Mouse (Mus musculus) heart, embryonic 14.5 days (tissue): ENCODE results near the gene Rubcnl. TPM values are rescaled to one million over a fixed set of nuclear protein-coding genes. Genes with fewer than 3 reads are reported as not detected.

ENCODE experiments used
- ATAC-seq: fragments of 200-750 bp; cut with Nextera tagmentation; 2 replicates; pipeline ENCODE4 v1.8.0; 2017; ENCODE audit warnings: low read depth, moderate TSS enrichment; ENCODE audit not compliant: insufficient number of reproducible peaks, insufficient read depth, low FRiP score
- H3K27ac ChIP-seq, 2 experiments: fragments of 200-500 bp in 1 of 2; fragments of 300-500 bp in 1 of 2; sonication (generic) in 1 of 2; replicated peaks in 1 of 2; 2 replicates each; pipeline ENCODE4 v1.5.1; 2012 to 2014; ENCODE audit warnings: low read depth in 2 of 2, low read length in 2 of 2, control low read depth in 1 of 2, mild to moderate bottlenecking in 1 of 2, mixed read lengths in 1 of 2; ENCODE audit not compliant: control insufficient read depth in 1 of 2, insufficient read depth in 1 of 2
- H3K27me3 ChIP-seq: fragments of 300-500 bp; sonication (generic); 2 replicates; pipeline ENCODE4 v1.6.1; 2014; ENCODE audit warnings: mild to moderate bottlenecking, low read length, control low read depth; ENCODE audit not compliant: control insufficient read depth, insufficient read depth
- H3K36me3 ChIP-seq: fragments of 300-500 bp; sonication (generic); 2 replicates; pipeline ENCODE4 v1.6.1; 2014; ENCODE audit warnings: mild to moderate bottlenecking, control low read depth, low read length, mixed read lengths; ENCODE audit not compliant: control insufficient read depth, insufficient read depth
- H3K4me1 ChIP-seq, 2 experiments: fragments of 200-500 bp in 1 of 2; fragments of 300-500 bp in 1 of 2; sonication (generic) in 1 of 2; 2 replicates each; pipeline ENCODE4 v1.6.1; 2012 to 2014; ENCODE audit warnings: low read length in 2 of 2, control low read depth in 1 of 2, mixed read lengths in 1 of 2; ENCODE audit not compliant: control insufficient read depth in 2 of 2, insufficient read depth in 2 of 2
- H3K4me2 ChIP-seq: fragments of 300-500 bp; sonication (generic); 2 replicates; pipeline ENCODE4 v1.6.1; 2014; ENCODE audit warnings: mild to moderate bottlenecking, low read length
- H3K4me3 ChIP-seq, 2 experiments: fragments of 200-500 bp in 1 of 2; fragments of 300-500 bp in 1 of 2; sonication (generic) in 1 of 2; 2 replicates each; pipeline ENCODE4 v1.5.1; 2012 to 2014; ENCODE audit warnings: low read length in 2 of 2, mild to moderate bottlenecking in 2 of 2, control low read depth in 1 of 2, low read depth in 1 of 2, moderate library complexity in 1 of 2; ENCODE audit not compliant: control insufficient read depth in 1 of 2, insufficient read depth in 1 of 2
- H3K9ac ChIP-seq: fragments of 300-500 bp; sonication (generic); 2 replicates; pipeline ENCODE4 v1.6.1; 2014; ENCODE audit warnings: mild to moderate bottlenecking, low read length
- H3K9me3 ChIP-seq: fragments of 300-500 bp; sonication (generic); 2 replicates; pipeline ENCODE4 v1.6.1; 2016; ENCODE audit warnings: low read length, control low read depth; ENCODE audit not compliant: control insufficient read depth
- WGBS: fragments of 180-500 bp; shearing (Covaris S2); extraction: QIAGEN DNeasy Blood & Tissue Kit; methylation state at CpG from one replicate; pipeline ENCODE4 v1.1.7; 2014; 5-methylcytosine and 5-hydroxymethylcytosine counted together
- polyA plus RNA-seq: library from polyadenylated mRNA; unstranded; fragments of >200 nt; fragmentation: Nextera tagmentation; extraction: Ambion mirVana; gene quantifications from 2 replicates; pipeline ENCODE4 v1.2.1, GENCODE M21; 2014

Gene Rubcnl
- polyA plus RNA-seq, 1 experiment from 2014 or later = 1.6 TPM

DNA sequence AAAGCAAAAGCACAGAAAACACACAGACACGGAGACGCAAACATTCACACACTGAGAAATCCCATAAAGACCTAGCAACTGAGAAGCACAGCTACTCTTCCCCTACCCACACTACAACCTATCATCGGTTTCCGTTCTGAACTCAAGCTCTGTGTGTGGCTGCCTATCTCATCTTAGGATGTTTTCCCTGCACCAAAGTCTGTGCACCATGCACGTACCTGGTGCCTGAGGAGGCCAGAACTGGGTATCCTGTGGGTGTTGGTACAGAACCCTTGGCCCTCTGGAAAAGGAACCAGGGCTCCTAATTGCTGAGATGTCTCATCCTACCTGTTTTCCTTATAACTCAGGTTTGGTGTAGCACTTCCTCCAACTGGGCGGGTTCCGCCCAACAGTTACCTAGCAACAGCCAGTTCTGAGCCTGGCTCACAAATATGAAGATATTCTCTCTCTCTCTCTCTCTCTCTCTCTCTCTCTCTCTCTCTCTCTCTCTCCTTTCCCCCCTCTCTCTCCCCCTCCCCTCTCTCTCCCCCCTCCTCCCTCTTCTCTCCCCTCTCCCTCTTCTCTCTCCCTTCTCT is 30.9 kb upstream of the Rubcnl start:
- Histone ChIP-seq H3K9me3 (no peaks in the 10 kb centered on the region), H3K36me3 (no peaks in the 10 kb centered on the region), H3K27ac (no peak overlapping the region), H3K4me1 (no peaks in the 10 kb centered on the region), H3K4me3 (no peak overlapping the region), H3K27me3 (no peaks in the 10 kb centered on the region), H3K9ac (no peak overlapping the region), H3K4me2 (no peak overlapping the region)
- WGBS = 70% methylated on average over 7 of the region's 7 CpGs
- ATAC-seq = no peak

- Histone ChIP-seq H3K9ac (no peak overlapping the region), H3K27me3 (no peaks in the 10 kb centered on the region), H3K9me3 (no peaks in the 10 kb centered on the region), H3K36me3 (no peaks in the 10 kb centered on the region), H3K4me1 (no peaks in the 10 kb centered on the region), H3K4me3 (no peak overlapping the region), H3K4me2 (no peak overlapping the region), H3K27ac (no peak overlapping the region)
- no peak for ATAC-seq
- 70% methylated on average over 4 of the region's 4 CpGs for WGBS
Observed at GRCm38 (mm10) chr14:74985658-74986057, 30.2 kb upstream of the Rubcnl start.

- Histone ChIP-seq H3K36me3 (no peaks in the 10 kb centered on the region), H3K9ac (no peak overlapping the region), H3K4me3 (no peak overlapping the region), H3K27ac (no peak overlapping the region), H3K27me3 (no peaks in the 10 kb centered on the region), H3K9me3 (no peaks in the 10 kb centered on the region), H3K4me1 (no peaks in the 10 kb centered on the region), H3K4me2 (no peak overlapping the region)
- 81% methylated on average over 3 of the region's 3 CpGs for WGBS
- no peak for ATAC-seq
Observed at GRCm38 (mm10) chr14:74986527-74986926, 29.3 kb upstream of the Rubcnl start.

GRCm38 (mm10) chr14:74989322-74989721 is 26.5 kb upstream of the Rubcnl start:
- H3K36me3 ChIP-seq = no peaks in the 10 kb centered on the region
- no peak overlapping the region for H3K4me2 ChIP-seq
- WGBS = 48% methylated on average over 4 of the region's 4 CpGs
- H3K9ac ChIP-seq = no peak overlapping the region
- H3K27me3 ChIP-seq = no peaks in the 10 kb centered on the region
- H3K9me3 ChIP-seq = no peaks in the 10 kb centered on the region
- no peak overlapping the region for H3K27ac ChIP-seq
- H3K4me1 ChIP-seq = no peaks in the 10 kb centered on the region
- ATAC-seq = no peak
- no peak overlapping the region for H3K4me3 ChIP-seq

- Histone ChIP-seq H3K4me3 (no peak overlapping the region), H3K4me1 (no peaks in the 10 kb centered on the region), H3K4me2 (no peak overlapping the region), H3K9me3 (no peaks in the 10 kb centered on the region), H3K9ac (no peak overlapping the region), H3K27ac (no peak overlapping the region), H3K27me3 (no peaks in the 10 kb centered on the region), H3K36me3 (no peaks in the 10 kb centered on the region)
- 88% methylated on average over 4 of the region's 4 CpGs for WGBS
- no peak for ATAC-seq
Observed at GRCm38 (mm10) chr14:74989909-74990308, 25.9 kb upstream of the Rubcnl start.

DNA sequence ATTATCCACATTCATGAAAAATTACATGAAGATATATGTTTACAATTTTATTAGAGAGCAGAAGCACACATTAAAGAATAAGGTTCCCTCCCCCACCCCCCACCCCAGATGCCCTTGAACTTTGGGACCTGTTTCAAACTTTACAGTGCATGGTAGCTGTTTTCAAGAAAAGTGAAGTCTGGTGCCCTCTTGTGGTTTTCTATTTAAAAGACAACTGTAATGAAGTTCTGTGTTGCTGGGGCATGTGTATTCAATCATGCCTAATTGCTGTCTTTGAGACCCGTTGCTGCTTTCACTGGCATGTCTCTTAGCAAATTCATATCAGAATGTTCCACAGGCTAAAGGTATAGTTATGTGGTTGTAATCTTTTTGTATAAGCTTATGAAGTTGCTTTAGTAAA is 25.3 kb upstream of the Rubcnl start:
- Histone ChIP-seq H3K36me3 (no peaks in the 10 kb centered on the region), H3K27ac (no peak overlapping the region), H3K9ac (no peak overlapping the region), H3K4me1 (no peaks in the 10 kb centered on the region), H3K9me3 (no peaks in the 10 kb centered on the region), H3K4me2 (no peak overlapping the region), H3K4me3 (no peak overlapping the region), H3K27me3 (no peaks in the 10 kb centered on the region)
- no peak for ATAC-seq
- 7% methylated on average over 1 of the region's 1 CpGs for WGBS

- H3K9ac ChIP-seq = no peak overlapping the region
- no peaks in the 10 kb centered on the region for H3K36me3 ChIP-seq
- peaks cover 7% of the 10 kb centered on the region in 2 experiments; a peak in 3 of 4 replicates for H3K4me1 ChIP-seq
- H3K27me3 ChIP-seq = no peaks in the 10 kb centered on the region
- no peak overlapping the region for H3K27ac ChIP-seq
- WGBS = 55% methylated on average over 3 of the region's 3 CpGs
- no peaks in the 10 kb centered on the region for H3K9me3 ChIP-seq
- no peak overlapping the region for H3K4me2 ChIP-seq
- H3K4me3 ChIP-seq = no peak overlapping the region
- ATAC-seq = no peak
Observed at GRCm38 (mm10) chr14:74996556-74996955, 19.3 kb upstream of the Rubcnl start.

DNA sequence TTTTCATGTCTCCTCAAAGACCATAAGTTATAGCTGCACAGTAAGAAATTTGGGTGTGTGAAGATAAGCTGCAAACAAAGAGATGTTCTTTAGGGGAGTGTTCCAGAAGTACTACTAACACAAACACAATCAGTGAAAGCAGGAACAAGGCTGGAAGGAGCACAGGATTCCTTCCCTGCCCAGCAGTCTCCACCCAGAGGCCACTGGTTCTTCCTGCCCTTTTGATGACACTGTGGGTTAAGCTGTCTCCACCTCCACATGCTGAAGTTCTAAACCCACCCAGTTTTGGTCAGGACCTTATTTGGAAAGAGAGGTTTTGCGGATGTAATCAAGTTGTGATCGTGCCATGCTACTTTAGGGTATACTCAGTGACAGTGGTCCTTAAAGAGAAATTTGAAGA is 18.8 kb upstream of the Rubcnl start:
- Histone ChIP-seq H3K4me2 (no peak overlapping the region), H3K9me3 (no peaks in the 10 kb centered on the region), H3K9ac (no peak overlapping the region), H3K4me3 (no peak overlapping the region), H3K27me3 (no peaks in the 10 kb centered on the region), H3K4me1 (peaks cover 7% of the 10 kb centered on the region in 2 experiments; a peak in 3 of 4 replicates), H3K36me3 (no peaks in the 10 kb centered on the region), H3K27ac (no peak overlapping the region)
- 84% methylated on average over 2 of the region's 2 CpGs for WGBS
- ATAC-seq = no peak
